Mouse (Mus musculus) layer of hippocampus, postnatal 14 days (tissue): ENCODE measurements around the gene Afm. TPM values are rescaled to one million over a fixed set of nuclear protein-coding genes. Genes with fewer than 3 reads are reported as not detected.

Experiments used
- DNase-seq, 2 experiments: peaks; one replicate each; pipeline ENCODE4 v3.0.0; 2021 to 2022; ENCODE audit warnings: low spot score in 2 of 2, mixed read lengths in 1 of 2
- long read RNA-seq, 2 experiments: library from polyadenylated mRNA; stranded (forward); transcript quantifications; one replicate each; pipeline ENCODE4 v2.0.0; 2021
- total RNA-seq, 2 experiments: library from RNA; stranded (reverse); gene quantifications; 2 replicates each; pipeline ENCODE4 v1.2.3; 2021

Gene Afm
- total RNA-seq: not detected
- long read RNA-seq, experiment 1: 0 reads
- long read RNA-seq, experiment 2: 0 reads

DNA sequence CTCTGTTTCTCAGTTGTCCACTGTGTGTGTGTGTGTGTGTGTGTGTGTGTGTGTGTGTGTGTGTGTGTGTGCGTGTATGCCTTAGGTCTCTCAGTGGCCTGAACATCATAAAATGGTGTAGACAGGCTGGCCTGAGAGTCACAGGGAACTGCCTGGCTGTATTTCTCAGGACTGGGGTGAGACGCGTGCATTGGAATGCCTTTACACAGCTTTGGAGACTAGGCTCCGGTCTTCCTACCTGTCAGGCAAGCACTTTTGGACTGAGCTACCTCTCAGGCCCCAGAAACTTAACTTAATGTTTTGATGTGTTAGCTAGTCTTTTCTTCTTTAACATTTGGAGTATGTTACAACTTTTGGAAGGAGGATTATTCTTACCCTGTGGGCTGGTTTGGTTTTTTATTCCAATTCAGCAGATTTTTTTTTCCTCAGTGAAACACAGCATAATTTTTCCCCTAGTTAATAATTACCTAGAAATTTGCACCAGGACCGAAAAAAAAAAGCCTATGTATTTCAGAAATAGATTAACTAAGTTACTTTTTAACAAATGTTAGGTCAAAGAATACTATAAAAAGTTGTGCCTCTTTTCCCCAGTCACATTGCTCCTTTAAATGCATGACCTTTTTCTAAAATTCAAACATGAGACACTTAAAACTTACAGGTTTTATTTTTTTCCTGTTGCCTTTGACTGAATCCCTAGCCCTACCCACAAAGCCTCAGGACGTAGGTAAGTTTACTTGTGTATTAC lies at the start of gene Afm:
Gene Afm, plus strand, starts transcription at position 577 of the 745 bp plus-strand sequence.
- DNase-seq: no peak

DNA sequence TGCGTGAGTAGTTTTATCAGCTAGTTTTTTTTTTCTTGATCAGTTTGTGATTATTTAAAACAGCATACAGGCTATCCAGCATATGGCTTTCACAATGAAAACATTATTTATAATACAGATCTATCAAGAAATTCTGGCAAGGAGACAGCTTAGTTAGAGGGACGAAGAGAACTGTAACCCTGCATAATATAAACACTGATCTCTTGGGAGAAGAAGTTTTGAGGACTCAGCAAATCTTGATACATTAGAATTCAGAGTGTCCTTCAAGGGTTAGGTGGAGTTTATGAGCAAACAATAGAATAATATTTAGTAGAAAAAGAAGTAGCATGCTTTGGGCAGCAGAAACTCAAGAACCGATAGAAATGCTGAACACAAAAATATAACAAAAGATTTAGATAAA lies 47.9 kb upstream of the Afm start:
- no peak for DNase-seq

DNA sequence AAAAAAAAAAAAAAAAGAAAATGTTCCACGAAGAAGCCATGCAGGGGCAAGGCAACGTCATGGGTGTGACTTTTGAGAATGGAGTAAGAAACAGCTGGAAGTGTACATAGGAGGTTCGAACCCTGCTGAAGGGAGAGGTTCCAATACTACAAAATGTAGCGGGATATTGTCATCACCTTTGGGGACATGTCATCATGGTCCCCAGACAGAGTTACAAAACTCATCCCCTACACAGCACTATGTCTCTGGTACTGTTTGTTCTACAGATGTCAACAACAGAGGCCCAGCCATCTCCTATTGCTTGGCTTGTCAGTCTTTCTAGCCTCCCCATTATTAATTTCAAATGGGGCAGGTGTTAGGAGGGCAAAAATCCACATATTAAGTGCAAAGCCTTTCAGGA lies 44.8 kb upstream of the Afm start:
- no peak for DNase-seq

DNA sequence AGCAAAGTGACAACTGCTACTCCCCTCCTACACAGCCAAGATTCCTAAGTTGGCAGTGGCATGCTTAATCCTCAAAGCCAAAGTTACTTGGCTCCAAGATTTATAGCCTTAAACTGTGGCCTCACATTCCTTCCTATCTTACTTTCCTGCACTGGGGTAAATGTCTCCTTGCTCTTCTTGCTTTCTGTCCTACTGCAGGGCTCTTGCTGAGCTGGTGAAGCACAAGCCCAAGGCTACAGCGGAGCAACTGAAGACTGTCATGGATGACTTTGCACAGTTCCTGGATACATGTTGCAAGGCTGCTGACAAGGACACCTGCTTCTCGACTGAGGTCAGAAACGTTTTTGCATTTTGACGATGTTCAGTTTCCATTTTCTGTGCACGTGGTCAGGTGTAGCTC lies 44.4 kb upstream of the Afm start:
- DNase-seq: no peak

DNA sequence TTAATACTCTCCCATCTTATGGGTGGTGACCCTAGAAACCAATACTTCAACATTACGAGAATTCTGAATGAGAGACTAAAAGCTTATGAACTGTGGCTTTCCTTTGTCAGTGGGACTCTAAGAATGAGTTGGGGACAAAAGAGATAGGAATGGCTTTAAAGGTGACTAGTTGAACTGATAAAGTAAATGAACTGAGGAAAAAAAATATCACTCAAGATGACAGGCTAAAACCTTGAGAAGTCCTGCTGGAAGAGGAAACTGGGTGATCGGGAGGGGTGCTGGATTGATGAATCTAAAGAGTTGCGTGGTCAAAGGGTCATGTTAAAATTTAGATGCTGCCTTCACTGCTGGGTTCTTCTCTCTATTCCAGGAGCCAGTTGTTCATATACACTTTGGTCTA lies 42.0 kb upstream of the Afm start:
- DNase-seq: no peak

DNA sequence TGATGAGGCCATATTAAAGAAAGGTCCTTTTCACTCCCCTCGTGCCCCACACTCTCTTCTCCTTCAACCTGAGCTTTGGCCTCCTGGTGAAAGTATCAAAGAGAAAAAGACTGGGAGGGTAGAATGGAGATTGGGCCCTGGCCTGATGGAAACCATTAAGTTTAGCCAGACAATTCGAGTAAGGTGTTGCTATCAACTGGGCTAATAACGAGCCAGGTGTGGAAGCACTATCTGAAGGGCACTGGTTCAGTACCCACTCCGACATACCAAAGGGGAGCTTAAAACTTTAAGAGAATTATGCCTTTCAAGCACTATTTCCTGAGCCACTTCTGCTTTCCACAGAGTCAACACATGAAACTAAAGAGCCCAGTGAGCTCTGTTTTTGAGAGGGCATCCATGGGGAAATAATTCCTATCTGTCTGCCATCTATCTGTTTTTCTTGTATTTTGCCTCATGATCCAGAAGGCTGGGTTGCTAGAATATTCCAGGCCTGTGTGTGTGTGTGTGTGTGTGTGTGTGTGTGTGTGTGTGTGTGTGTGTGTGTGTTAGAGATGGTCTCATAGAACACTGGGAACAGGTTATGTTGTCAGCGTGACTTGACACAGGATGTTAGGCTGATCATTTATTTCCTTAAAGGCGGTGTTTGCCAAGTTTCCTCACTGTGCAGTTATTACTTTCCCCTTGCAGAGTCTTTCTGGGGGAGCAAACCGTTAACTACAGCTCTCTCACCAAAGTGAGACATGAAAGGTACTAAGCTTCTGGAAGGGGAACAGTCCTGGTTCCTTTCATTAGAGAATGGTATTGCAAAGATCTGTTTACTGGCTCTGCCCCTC lies 41.2 kb upstream of the Afm start:
- no peak for DNase-seq

DNA sequence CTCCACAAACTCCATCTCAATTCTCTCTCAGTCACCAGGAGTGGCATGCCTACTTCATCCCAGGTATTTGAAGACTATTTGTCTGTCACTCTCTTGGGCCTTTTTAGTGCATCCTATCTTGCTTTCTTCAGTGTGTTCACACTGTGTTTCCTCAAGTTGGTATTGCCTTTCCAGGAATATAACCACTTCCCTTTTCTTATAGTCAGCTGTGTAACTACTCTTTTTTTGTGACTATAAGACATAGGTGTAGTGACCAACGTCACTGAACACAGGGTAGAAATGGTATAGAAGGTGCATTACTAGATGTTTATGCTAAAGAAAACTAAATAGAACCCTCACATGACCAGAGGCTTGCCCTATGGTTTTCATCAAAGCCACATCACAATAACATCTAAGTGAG lies 39.8 kb upstream of the Afm start:
- no peak for DNase-seq

DNA sequence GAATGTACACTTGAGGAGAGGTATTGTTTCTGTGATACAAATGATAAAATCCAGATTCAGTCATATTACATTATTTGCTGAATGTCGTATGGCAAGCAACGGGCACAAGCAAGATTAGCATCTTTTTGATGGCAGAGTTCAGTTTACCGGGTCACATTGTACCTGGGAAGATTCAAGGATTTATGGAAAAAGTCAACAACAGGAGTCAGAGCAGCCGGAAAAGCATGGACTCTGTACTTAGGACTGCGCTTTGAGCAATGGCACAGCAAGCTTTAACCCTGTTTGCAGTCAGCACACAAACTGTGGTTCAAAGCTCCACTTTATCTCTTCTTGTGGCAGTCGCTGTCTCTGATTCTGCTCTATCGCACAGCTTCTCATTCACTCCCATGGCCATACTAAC lies 33.1 kb upstream of the Afm start:
- DNase-seq: no peak

DNA sequence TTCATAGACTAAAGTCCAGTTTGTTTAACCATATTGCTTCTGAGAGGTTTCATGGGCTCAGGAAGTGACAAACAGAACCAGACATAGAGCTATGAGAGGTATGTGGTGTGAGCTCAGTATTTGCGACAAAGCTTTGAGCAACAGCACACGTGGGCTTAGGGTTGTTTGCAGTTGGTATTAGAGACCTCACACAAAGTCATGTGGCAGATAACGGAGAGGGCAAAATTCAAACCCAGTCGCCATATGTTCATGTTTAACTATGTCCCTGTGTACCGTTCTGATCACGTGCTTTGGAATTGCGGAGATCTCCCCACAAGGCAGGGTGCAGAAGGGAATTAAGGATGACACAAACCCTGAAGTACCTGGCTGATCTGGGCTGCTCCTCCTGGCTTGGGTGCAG lies 30.4 kb upstream of the Afm start:
- no peak for DNase-seq

DNA sequence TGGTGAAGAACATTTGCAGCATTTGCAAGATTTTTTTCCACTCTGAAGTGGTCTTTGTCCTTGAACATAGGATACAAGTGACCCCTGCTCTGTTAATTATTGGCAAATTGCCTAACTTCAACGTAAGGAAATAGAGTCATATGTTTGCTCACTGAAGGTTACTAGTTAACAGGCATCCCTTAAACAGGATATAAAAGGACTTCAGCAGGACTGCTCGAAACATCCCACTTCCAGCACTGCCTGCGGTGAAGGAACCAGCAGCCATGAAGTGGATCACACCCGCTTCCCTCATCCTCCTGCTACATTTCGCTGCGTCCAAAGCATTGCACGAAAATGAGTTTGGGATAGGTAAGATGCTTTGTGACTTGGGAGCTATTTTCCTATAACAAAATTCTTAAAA lies 28.2 kb upstream of the Afm start, which contains the start of gene Afp:
Gene Afp, plus strand, starts transcription at position 220 of the 400 bp plus-strand sequence.
- no peak for DNase-seq

DNA sequence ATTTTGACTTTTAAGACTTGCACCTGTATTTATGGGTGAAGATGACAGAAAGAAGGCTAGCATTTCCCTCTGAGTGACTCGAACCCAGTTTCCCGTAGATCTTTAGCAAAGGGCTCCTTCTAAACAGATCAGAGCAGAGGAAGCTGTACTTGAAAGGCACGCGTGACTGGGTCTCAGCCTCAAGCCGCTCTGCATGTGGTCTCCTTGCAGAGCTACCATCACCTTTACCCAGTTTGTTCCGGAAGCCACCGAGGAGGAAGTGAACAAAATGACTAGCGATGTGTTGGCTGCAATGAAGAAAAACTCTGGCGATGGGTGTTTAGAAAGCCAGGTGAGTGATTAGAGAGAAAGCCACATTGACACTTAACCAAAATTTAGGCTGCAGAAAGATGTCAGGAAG lies 26.3 kb upstream of the Afm start:
- DNase-seq: no peak

DNA sequence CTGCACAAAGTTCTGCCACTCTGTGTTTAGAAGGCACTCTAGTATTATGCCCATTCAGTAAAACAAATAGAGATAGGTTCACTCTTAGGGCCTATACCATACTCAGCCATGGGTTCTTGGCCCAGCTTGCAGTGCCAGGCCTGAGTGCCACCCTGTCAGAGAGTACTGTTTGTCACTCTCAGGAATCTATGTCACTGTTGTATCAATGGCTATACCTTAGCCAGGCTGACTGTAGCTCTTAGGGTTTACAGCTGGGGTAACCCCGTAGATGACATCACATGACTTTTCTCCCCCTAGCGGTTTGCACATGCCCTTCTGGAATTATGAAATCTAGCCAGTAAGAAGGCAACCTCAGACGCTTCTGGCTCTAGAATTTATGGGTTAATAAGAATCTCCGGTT lies 24.4 kb upstream of the Afm start:
- no peak for DNase-seq

DNA sequence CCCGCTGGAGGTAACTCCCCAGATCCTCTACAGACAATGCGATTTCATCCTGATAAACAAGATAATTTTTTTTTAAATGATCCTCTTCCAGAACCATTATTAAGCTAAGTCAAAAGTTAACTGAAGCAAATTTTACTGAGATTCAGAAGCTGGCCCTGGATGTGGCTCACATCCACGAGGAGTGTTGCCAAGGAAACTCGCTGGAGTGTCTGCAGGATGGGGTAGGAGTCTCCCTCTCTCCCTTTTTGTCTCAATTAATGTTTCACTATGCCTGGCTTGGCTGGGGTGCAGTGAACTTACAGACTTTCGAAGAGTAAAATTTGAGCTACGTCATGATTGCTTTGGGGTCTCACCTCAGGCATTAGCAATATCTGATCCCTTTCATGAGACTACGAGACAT lies 19.2 kb upstream of the Afm start:
- no peak for DNase-seq

DNA sequence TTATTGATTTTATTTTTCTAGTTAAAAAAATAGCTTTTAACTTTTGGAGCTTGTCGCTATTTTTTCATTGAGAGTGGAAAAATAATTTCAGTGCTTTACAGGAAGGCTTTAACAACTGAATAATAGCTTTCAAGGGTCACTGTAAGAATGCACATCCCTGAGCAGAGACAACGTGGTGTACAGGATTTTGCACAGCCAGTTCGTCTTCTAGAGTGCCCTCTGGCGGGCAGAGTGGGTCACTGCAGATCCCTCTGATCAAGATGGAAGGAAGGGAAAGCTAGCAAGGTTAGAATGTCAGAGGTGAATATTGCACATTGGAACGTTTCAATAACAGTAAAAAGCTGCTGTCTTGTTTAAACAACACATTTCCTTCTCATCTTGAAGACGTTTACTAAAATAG lies 18.0 kb upstream of the Afm start:
- peak; percentile 69 to 82 for DNase-seq

DNA sequence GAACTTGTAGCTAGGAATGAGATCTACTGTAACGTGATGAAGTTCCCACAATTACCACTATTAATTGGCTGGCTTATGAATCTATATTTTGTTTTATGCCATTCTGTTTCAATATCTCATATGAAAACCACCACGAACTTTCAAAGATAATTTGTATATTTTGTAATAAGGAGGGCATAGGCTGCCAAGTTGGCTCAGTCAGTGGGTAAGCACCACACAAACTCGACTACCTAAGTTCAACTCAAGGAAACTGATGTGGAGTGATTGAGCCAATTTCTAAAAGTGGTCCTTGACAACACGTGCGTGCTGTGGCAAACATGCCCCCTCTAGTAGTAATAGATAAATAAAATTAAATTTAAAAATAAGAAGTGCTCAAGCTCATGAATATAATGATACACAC lies 17.0 kb upstream of the Afm start:
- no peak for DNase-seq

DNA sequence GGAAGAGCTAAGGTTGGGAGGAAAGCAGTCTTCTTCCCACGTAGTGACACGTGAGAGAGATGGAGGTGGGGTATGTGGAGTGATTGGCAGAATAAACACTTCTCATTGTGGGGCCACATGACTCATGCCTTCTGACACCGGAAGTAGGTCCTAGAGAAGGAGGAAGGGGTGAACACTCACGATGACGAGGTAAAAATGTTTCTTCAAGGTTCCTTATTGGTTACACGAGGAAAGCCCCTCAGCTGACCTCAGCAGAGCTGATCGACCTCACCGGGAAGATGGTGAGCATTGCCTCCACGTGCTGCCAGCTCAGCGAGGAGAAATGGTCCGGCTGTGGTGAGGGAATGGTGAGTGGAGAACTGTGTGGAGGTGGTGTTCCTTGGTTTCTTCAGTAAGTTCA lies 14.0 kb upstream of the Afm start:
- DNase-seq: no peak

DNA sequence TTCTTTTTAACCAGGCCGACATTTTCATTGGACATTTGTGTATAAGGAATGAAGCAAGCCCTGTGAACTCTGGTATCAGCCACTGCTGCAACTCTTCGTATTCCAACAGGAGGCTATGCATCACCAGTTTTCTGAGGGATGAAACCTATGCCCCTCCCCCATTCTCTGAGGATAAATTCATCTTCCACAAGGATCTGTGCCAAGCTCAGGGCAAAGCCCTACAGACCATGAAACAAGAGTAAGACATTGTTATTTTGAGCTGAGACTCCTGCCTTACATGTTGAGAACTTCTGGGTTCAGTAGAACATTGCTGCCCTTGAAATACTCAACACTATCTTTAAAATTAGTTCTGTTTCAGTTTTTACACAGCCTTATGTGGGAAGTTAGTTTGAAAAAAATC lies 12.2 kb upstream of the Afm start:
- no peak for DNase-seq

DNA sequence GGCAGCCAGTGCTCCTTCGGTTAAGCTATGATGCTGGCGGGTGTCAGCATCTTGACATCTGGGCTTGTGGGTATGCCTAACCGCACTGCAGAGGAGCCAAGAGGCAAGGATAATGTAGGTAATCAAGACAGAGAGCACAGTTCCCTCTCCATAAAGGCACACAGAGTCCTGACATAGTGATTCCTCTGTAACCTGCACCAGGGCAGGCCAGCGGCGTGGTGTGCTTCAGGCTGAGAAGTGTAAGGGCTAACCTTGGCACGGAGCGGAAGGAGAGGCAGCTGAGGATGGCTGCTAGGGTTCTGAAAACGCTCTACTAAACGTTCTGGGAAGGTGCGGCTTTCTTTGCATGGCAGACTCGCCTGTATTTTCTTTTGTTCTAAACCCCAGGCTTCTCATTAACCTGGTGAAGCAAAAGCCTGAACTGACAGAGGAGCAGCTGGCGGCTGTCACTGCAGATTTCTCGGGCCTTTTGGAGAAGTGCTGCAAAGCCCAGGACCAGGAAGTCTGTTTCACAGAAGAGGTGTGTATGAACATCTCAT lies 11.3 kb upstream of the Afm start:
- DNase-seq: no peak

DNA sequence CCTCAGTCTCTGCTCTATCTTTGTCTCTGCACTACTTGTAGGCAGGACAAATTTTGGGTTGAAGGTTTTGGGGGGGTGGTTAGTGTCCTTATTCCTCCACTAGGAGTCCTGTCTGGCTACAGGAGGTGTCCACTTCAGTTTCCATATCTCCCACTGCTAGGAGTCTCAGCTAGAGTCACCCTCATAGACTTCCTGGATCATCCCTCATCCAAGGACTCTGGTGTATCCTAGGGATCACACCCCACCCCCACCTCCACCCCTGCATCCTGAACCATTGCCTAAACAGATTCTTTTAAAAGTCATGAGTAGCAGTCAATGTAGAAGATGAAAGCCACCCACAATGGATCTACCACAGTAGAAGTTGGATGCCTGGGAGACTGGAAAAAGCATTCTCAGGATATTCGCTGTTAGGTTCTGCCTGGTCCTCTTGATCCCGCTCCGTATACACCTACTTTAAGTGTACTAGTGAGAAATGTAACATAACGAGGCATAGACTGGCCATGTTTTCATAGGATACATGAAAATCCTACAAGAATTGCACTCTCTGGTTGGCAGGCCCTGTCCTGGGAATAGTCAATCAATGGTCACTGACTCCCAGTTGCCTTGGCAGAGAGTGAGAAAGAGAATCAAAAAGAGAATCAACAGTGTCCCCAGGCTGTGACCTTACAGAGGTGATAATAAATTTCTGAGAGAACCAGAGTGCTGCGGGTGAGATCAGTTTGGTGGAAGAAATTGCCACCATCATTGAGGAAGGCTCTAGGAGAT lies 8.7 kb upstream of the Afm start:
- DNase-seq: no peak

DNA sequence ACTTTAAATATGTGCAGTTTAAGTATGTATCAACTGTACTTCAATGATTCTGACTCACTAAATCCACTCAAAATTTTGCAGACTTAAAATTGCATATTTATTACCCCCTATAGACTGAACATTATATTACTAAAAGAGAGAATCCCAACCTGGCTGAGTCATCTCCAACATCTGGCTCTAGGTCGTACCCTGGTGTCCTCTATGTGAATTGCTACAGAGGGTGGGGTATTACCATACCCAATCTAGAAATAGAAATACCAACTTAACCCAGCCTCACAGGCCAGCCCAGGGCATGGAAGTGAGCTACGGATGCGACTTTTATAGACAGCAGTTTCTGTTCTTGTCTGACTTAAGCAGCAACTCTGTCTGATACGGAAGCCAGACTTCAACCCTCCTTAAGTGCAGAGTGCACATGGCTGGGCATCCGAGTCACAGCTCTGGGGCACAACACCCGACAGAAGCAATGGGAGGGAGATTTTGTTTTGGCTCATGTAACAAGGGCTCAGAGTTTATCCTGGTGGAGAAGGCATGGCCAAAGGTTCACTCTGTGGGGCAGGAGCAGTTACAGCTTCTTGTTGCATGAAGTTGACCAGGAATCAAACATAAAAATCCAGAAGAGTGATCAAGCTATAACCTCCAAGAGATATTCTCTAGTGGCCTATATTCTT lies 6.3 kb upstream of the Afm start:
- DNase-seq: peak in 1 of 2 experiments; percentile 3

DNA sequence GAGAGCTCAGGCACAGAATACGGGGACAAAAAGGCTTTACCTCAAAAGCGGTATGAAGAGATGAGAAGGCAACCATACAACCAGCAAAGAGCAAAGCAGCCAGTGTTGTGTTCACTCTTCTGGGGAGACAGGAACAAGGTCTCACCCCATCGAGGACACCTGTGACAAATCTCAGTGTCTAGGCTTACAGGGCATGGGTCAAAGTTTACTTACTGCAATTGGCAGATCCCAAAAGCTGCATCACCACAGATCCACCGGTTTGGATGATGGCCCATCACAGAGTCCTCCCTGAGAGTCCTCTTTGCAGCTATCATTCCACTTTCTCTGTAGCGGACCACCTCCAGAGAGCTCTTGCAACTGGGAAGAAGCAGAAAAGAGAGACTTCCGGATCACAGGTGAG lies 3.2 kb upstream of the Afm start:
- DNase-seq: no peak
